Mouse (Mus musculus): ENCODE data around the gene Irgm1. TPM values are rescaled to one million over a fixed set of nuclear protein-coding genes. Genes with fewer than 3 reads are reported as not detected.
"Not testable (repeated sequence)": the region's sequence is repeated elsewhere in the genome, so short reads cannot be mapped to it uniquely, and the experiment has no call there.

Gene Irgm1
- total RNA-seq, 2 experiments from 2014 or later: 5.2 to 6.2 TPM

DNA sequence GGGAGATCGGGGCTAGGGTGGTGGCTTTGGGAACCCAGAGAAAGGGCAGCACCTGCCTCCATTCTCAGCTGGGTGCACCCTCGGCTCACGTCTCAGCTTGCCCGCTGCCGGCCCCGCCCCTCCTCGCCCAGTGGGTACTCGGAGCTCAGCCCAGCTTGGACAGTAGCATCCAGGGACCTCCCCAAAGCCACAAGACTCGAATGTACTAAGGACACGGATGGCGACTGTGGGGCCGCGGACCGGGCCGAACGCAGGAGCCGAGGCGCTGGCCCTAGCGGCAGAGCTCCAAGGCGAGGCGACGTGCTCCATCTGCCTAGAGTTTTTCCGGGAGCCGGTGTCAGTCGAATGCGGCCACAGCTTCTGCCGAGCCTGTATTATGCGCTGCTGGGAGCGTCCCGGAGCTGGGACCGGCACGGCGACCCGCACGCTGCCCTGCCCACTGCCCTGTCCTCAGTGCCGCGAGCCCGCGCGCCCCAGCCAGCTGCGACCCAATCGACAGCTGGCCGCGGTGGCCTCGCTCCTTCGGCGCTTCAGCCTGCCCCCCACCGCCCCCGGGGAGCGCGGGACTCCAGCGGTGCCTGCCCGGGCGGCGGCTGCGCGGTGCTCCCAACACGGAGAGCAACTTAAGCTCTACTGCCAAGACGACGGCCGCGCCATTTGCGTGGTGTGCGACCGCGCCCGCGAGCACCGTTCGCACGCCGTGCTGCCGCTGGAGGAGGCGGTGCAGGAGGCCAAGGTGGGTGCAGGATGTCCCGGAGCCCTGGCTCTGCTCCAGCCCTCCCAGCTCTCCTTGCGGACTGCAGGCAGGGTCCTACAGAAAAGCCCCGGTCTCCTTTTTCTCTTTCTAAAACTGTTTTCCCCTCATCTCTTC is 33.9 kb downstream of the Irgm1 start:
- peak; percentile 60 to 66 for DNase-seq (ENCODE audit: low spot score in 2 of 2)
- intact Hi-C loops (cut with DNase I): no loop called here

DNA sequence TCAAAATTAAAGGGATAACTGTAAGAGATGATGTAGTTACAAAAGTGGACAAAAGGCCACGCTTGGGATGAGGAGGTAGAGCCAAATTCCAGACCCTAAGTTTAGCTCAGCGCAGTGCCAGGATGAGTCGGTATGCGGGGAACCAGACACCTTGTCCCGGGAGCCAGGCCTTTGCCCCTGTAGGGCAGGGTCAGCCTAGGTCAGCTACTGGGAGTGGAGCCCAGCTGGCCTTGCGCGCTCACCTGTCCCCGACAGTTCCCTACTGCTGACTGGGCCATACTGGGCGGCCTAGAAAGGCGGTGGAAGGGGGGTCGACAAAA is 34.5 kb downstream of the Irgm1 start:
- DNase-seq (ENCODE audit: low spot score in 2 of 2): no peak
- intact Hi-C loops (cut with DNase I): no loop called here

DNA sequence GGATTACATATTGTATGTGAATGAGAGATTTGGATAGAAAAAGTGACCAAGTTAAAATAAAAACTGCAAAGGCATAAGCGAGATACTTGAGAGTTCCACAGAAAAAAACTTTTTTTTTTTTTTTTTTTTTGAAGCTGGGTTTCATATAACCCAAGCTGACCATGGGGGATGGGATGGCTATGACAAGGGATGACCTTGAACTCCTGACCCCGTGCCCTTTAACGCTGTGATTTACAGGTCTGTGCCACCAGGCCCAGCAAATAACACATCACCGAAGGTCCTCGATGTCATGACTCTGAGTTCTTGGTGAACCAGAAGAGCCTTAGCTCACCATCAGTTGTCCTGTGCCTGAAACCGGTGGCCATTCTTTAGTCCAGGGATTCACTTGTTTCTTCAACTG is 35.6 kb downstream of the Irgm1 start:
- intact Hi-C loops (cut with DNase I): loop anchor here (2.0 kb wide), 1 partner anchor 17 kb away; no protein-coding TSS in a partner anchor
- DNase-seq (ENCODE audit: low spot score in 2 of 2): no peak

DNA sequence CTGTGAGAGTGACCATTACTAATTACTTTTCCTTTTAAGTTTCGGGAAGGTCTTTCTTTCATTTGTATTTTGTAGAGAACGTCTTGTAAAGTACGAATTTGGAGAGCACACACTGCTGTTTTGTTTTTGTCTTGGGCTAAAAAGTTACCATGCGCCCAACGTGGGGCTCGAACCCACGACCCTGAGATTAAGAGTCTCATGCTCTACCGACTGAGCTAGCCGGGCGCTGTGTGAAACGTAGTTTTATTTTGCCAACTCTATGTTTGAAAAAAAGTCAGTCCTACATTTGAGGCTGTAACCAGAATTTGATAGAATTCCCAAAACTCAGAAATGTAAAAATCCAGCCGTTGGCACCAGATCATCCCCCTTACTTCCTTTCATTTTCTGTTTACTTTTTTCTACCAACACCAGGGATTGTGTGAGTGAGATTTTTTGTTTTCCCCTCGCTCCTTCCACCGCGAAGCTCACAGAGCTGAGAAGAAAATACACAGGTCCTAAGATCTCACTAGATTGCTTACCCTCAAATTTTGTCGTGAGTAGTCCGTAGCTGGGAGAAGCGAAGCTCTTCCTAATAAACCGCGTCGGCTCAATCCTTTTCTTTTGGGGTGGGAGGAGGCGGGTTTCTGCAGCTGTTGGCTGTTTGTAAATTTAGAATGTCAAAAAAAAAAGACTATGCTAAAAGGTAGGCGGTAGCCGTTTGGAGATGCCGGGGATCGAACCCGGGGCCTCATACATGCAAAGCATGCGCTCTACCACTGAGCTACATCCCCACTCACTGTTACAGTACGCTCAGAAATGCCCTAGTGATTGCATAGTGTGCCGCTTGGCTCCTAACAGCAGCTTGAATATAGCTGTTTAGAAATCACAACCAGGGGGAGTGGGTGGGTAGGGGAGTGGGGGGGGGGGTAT is 37.5 kb downstream of the Irgm1 start:
- DNase-seq (ENCODE audit: low spot score in 2 of 2): peak; percentile 90 to 91
- intact Hi-C loops (cut with DNase I): loop anchor here (1.0 to 2.0 kb wide), 3 partner anchors 10 to 22 kb away; no protein-coding TSS in a partner anchor

DNA sequence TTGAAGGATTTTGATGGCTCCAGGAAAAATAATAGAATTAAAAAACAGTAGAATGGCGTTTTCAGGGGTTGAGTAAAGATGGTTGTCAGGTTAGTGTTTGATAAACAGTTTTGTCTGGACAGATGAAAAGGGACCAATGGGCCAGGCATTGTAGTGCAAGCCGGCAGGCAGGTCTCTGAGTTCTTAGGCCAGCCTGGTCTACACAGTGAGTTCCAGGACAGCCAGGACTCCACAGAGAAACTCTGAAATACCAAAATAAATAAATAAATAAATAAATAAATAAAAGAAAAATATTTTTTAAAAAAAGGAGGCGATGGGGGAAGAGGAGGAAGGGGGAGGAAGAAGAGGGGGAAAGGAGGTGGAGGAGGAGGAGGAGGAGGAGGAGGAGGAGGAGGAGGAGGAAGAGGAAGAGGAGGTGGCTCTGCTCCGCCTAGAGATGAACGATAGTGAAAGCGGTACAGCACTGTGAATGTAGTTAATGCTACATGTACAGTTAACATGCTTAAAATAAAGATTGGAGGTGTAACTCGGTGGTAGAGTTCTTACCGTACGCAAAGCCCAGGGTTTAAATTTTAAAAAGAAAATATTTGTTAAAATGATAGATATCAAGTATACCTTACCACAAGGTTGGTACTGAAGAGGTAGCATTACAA is 38.3 kb downstream of the Irgm1 start:
- intact Hi-C loops (cut with DNase I): loop anchor here (1.0 kb wide), 1 partner anchor 9 kb away; no protein-coding TSS in a partner anchor

DNA sequence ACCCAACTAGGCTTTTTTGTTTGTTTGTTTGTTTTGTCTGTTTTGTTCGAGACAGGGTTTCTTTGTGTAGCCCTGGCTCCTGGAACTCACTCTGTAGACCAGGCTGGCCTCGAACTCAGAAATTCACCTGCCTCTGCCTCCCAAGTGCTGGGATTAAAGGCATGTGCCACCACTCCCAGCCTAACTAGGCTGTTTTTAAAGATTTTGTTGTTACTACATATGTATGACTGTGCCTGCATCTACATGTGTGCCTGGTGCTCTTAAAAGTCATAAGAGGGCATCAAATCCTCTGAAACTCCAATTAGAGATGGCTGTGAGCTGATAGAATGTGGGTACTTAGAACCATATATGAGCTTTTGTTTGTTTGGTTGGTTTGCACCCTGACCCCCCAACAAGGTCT is 40.2 kb downstream of the Irgm1 start:
- intact Hi-C loops (cut with DNase I): no loop called here
- DNase-seq (ENCODE audit: low spot score in 2 of 2): no peak

More for the DNA sequence above, 38.3 kb downstream of the Irgm1 start:
- no peak for DNase-seq (ENCODE audit: low spot score in 2 of 2)

DNA sequence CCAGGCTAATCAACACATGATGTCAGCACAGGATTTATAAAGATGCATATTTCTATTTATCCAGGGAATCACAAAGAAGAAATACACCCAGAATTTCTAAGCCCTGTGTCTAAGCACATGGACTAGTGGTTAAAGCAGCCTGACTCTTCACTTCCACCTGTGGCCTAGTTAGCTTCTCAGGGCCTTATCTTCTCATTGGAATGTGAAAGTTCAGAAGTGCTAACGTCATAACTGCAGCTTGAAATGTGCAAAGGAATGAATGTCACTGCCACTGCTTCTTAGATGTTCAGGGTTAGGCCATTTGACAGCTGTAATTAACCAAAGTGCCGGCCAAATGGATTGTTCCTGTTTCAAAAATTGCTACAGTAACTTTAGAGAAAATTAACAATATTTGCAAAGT is 41.2 kb downstream of the Irgm1 start:
- intact Hi-C loops (cut with DNase I): no loop called here
- no peak for DNase-seq (ENCODE audit: low spot score in 2 of 2)

DNA sequence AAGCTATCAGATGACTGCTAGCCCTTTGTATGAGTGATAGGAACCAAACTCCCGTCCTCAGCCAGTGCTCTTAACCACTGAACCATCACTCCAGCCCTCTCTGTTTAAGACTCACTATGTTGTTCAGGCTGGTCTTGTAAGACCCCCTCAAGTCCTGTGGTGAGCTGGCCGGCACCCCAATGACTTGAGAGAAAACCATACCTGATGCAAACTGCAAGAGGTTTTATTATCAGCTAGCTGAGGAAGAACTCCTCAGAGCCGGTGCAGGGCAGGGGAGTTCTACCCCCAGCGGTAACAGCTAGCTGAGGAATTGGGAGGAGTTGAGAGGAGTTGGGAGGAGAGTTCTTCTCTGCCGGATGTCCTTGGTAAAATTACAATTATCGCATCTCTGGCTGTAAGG is 43.6 kb downstream of the Irgm1 start:
- intact Hi-C loops (cut with DNase I): no loop called here
- DNase-seq (ENCODE audit: low spot score in 2 of 2): no peak

DNA sequence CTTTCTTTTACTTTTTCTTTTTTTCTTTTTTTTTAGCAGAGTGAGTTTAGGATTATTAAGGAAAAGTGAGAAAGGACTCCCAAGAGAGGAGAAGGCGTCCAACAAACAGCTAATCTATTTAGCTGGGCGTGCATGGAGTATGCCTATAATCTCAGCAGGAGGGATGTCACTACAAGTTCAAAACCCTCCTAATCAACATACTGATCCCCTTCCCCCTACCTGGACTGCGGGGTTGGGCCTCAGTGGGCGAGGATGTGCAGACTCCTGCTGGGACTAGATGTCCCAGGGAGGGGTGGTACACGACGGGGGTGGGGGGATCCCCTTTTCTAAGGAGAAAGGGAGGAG is 44.8 kb downstream of the Irgm1 start:
- no peak for DNase-seq (ENCODE audit: low spot score in 2 of 2)
- intact Hi-C loops (cut with DNase I): no loop called here

DNA sequence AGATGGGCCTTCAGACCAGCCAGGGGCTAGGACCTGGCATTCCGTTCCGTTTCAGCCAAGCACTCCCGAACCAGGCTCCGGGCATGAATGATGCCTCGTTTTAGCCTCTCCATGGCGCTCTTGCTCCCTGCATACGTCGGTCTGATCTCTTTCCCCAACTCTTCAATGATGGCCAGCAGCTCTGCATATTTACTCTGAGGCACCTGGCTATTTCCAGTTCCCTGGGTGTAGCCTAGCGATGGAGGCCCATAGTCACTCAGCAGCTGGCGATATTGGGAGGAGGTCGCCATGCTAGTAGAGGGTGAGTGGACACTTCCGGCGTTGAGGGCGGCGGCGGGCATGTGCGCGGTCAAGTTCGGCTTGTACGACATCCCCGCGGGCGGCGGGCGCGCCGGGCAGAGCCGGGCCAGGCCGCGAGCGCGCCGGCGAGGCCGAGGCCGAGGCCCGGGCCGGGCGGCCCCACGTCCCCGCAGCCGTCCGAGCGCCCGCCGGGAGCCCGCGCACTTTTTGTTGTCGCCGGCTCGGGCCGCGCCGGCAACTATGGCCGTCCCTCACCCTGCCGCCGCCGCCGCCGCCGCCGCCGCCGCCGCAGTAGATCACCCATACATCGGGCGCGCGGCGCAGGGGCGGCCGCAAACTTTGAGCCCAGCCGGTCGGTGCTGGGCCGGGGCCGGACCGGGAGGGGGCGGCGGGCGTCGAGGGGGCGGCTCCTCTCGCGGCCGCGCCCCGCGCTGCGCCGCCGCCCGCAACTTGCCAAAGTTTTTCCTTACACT is 45.3 kb downstream of the Irgm1 start, which contains the start of the genes Trim7 and Gm12184:
Gene Trim7 (plus strand): TSS at position 162 of the 773 bp plus-strand sequence.
Gene Gm12184 (minus strand): TSS at position 677 of the 773 bp plus-strand sequence.
- DNase-seq (ENCODE audit: low spot score in 2 of 2); intact Hi-C loops (cut with DNase I): not testable (repeated sequence)

DNA sequence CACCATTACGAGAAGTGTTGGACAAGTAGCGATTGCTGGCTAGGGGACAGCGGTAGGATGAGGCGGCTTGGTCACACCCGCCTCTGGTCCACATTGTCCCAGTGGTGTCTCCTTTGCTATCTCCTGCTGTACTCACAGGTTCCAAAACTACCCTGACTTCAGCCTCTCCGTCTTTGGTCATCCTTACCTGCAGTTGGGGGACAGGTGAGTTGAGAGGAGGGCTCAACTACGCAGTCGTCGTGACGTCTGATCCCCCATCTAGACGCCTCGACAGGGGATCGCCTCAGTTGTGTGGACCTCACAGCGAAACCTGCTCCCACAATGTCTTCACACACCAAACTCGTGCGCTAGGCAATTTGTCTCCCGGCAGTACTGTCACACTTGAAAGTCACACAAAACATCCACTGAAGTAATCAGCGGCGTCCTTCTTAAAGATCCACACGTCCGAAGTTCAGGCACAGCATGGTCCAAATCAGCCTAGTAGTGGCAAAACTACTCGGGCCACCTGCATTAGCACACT is 47.1 kb downstream of the Irgm1 start:
- no peak for DNase-seq (ENCODE audit: low spot score in 2 of 2)
- intact Hi-C loops (cut with DNase I): loop anchor here (1.0 kb wide), 1 partner anchor 9 kb away; no protein-coding TSS in a partner anchor

DNA sequence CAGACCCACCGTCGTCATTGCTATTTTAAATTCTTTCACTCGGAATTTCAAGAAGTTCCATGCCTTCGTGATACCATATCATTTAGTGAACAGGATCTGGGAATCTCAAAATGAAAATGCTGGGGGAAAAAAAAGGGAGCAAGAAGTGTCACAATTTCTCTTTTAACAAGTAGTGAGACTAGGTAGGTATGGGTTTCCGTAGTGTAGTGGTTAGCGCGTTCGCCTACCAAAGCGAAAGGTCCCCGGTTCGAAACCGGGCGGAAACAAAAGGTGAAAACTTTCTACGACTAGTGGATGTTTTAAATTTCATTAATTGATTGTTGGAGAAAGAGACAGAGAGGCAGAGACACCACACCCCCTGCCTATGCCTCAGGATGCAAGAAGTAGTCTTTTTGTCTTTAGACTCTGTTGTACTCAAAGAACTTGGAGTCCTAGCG is 47.9 kb downstream of the Irgm1 start:
- intact Hi-C loops (cut with DNase I): no loop called here
- DNase-seq (ENCODE audit: low spot score in 2 of 2): peak; percentile 28 to 51

DNA sequence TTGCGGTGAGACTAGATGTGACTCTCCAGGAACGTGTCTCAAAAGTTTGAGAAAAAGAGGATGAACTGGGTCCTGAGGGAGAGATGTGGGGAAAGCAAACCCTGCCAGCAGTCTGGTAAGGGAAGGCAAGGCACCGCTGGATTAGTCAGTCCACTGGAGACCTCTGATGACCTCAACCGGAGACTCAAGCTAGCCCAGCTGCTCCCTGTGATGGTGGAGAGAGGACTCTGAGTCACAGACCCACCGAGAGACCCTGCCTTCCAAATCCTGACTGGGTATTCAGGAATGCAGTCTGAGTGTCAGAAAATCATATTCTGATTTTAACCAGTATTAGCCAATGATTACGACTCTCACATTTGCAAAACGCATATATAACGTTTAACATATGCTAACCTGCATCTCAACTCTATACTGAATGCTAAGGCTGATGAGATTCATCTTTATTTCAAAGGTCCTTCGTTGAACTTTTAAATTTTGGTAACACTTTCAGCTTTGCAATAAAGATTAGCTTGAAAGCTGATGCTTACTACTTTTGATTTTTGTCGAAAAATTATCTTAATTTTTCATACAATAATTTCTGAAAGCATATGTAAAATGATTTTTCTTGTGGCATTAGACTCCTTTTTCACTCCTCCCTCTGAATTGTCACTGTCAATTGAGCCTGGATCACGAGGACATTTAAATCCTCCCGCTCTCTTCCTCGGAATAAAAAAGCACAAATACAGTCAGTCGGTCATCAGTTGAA is 48.5 kb downstream of the Irgm1 start:
- intact Hi-C loops (cut with DNase I): no loop called here
- no peak for DNase-seq (ENCODE audit: low spot score in 2 of 2)

DNA sequence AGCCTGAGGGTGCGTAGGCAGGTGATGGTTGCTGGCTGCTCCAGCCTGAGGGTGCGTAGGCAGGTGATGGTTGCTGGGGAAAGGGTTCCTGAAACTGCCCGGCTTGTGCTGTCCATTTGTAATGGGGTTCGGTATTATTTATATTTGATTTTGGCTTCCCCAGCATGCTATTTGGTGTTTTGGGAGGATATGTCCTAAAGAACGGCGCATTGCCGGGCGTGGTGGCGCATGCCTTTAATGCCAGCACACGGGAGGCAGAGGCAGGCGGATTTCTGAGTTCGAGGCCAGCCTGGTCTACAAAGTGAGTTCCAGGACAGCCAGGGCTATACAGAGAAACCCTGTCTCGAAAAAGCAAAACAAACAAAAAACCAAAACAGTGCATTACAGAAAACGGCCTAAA is 50.2 kb downstream of the Irgm1 start:
- DNase-seq (ENCODE audit: low spot score in 2 of 2); intact Hi-C loops (cut with DNase I): not testable (repeated sequence)

DNA sequence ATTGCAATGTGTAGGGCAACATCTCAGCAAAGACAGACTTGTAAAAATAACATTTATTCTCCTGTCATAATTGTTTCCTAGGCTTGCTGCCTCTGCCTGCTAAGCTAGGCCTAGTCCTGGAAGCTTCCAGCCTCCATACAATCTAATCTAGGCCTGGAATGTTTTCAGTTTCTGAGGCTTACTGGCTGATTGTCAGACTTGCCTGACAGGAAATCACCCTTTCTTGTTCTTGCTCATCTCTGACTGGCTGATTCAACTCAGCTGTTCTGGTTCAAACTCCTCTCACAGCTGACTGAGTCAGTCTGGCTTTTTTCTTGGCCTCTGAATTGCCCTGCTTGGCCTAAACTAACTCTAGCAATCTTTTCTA is 51.2 kb downstream of the Irgm1 start:
- no peak for DNase-seq (ENCODE audit: low spot score in 2 of 2)
- intact Hi-C loops (cut with DNase I): no loop called here

DNA sequence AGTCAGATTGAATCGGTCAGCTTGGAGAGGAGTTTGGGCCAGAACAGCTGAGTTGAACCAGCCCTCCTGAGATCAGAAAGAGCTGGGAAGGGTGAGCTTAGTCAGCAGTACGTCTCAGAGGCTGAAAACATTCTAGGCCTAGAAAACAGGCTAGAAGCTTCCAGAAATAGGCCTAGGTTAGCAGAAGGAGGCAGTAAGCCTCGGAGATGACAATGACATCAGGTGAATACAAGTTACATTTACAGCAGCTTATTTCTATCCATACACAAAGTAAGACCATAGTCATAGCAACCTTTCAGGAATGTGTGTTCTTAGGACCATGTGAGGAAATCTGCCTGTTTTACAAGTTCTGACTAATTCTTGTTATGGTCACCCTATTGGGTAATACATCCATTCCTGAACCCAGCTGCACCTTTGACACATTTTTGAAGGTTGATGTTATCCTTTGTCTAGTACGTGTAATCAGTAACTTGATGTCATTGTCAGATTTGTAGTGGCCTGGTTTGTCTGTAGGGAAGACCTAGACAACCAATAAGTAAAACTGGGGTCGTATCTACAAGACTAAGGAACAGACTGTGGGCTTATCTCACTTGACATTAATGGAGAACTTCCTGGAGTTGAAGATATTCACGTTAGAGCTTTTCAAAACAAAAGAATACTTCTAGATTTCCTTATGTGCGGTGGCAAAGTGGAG is 51.7 kb downstream of the Irgm1 start:
- DNase-seq (ENCODE audit: low spot score in 2 of 2): no peak
- intact Hi-C loops (cut with DNase I): loop anchor here (2.0 to 5.0 kb wide), 2 partner anchors 15 to 383 kb away; partner anchors contain the start of gene Zfp62

DNA sequence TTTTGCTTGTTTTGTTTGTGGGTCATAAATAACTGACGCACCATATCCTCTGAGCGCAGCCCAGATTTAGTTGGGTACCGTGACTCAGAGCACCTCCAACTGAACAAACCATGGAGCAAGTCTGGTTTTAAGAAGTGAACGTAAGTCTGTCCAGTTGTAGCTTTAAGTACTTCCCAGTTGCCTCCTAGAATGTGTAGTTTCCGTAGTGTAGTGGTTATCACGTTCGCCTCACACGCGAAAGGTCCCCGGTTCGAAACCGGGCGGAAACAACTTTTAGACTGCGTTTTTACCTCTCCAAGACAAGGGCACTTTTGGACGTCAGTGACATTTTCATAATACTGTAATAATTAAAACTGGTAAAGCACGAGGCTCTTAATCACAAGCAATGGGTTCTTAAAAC is 53.1 kb downstream of the Irgm1 start:
- intact Hi-C loops (cut with DNase I): loop anchor here (1.0 to 5.0 kb wide), 3 partner anchors 16 to 384 kb away; partner anchors contain the start of gene Zfp62
- peak; percentile 73 to 81 for DNase-seq (ENCODE audit: low spot score in 2 of 2)

All from left cerebral cortex, postnatal 36 days (tissue).